Mouse (Mus musculus): Measurements from ENCODE around the gene Pot1a. TPM values are rescaled to one million over a fixed set of nuclear protein-coding genes. Genes with fewer than 3 reads are reported as not detected.

Gene Pot1a
- 10 to 100 TPM; 16.8 to 22.0 (median 19.7) TPM for total RNA-seq (2022)

DNA sequence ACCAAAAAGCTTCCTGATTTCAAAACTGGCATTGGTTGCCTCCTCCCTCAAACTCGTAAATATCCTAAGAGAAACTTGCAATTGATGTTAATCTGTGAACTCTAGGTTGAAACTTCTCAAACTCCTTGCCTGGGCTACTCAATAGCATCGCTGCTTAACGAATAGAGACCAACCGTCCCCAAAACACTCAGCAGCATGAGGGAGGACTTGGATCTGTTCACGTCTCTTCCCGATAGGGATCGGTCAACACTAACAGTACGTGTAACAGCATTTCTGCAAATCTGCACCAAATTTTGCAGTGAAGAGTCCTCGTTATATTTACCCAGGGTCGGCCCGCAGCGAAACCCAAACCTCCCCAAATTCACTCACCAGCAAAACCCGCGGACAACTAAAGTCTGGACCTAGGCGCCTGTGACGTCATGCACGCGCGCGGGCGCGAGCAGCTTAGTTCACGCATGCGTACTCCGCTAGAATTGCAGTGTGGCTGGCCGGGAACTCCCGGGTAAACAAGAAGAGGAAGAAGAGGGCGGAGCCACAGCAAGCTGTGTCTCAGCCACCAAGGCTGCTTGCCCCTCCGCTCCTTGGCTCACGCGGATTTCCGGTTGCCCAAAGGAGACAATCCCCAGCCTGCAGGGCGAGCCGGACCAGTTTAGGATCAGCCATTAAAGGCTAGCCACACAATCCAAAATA lies at the start of gene Pot1a:
Gene Pot1a (minus strand): TSS at position 441 of the 690 bp plus-strand sequence.
- peak; percentile 90 to 95 for DNase-seq (ENCODE audit: low spot score in 2 of 2)

DNA sequence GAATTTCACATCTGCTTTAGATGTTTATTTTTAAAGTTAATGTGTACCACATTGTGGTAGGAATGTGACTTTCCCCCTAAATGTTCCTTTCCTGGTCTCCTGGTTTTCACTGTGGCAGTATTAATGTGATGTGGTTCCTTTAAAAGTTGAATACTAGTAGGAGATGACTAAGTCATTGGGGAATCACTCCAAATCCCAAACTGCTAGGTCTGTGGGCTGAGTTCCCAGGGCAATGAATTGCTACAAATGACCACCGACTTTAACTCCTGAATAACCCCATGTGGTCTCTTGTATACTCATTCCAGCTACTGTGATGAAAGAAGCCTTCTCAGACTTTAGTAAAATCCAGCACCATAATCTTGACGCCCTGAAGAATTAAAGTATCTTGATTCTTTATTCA lies 27.2 kb upstream of the Pot1a start:
- DNase-seq (ENCODE audit: low spot score in 2 of 2) = no peak

DNA sequence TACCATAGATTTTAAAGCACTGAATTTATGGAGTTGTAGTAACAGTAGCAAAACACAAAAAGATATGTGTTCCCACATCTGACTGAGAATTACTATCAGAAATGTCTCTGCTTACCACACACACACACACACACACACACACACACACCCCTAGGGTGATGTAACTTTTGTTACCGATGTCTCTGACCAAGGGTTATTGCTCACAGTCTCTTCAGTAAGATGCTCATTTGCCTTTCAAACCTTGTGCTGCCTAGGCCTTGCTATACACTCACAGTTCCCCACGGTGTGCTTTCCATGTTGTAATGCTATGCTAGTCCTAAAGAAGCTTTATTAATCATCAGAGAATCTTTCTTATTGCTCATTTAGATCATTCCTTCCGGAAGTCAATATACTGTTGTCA lies 3.0 kb downstream of the Pot1a start:
- no peak for DNase-seq (ENCODE audit: low spot score in 2 of 2)

DNA sequence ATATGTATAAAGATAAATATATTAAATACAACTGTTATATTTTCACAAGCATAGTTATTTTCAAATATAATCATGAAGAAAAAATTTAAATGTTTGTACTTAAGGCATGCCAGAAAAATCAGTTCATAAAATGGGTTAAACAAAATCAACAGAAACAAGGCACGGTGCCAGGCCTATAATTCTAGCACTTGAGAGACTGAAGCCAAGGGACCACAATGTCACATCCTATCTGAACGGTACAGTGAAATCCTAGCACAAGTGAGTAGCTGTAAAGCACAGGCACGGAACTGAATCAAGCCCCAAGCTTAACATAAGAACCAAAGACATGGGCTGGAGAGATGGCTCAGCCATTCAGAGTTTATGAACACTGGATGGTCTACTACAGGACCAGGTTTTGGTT lies 6.8 kb downstream of the Pot1a start:
- DNase-seq (ENCODE audit: low spot score in 2 of 2) = no peak

DNA sequence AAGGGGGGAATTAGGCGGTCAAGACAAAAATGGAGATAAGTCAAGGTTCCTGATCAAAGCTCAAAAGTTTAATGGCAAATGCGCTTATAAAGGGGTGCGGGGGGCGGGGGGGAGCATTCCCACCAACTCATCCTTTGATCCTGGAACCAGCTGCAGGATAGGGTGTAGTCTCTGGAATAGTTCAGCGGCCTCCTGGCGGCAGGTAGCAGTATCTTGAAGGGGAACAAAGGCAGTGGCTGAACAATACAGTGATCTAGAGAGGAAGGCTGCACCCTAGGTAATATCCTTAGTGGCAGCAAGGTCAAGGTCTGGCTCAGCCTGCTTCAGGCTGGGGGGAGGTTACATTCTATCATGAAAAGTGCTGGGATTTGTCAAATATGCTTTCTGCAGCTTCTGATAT lies 7.8 kb downstream of the Pot1a start:
- no peak for DNase-seq (ENCODE audit: low spot score in 2 of 2)

DNA sequence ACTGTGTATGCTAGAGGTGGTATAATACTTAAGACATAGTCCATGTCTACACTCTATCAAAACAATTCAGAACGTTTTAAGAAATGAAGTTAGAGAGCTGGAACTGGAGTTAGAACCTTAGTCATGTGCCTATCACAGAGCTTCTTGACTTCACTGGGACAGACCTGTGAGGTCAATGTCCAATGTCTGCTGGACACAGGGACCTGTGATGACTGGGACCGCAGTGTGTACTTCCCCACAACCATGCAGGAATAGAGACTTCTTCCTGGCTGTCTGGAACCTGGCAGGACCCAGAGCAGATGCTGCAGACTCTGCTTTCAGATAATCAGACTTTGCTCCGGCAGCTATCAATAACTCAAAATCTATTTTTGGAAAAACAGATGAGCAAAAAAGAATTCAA lies 40.8 kb downstream of the Pot1a start:
- DNase-seq (ENCODE audit: low spot score in 2 of 2) = no peak

DNA sequence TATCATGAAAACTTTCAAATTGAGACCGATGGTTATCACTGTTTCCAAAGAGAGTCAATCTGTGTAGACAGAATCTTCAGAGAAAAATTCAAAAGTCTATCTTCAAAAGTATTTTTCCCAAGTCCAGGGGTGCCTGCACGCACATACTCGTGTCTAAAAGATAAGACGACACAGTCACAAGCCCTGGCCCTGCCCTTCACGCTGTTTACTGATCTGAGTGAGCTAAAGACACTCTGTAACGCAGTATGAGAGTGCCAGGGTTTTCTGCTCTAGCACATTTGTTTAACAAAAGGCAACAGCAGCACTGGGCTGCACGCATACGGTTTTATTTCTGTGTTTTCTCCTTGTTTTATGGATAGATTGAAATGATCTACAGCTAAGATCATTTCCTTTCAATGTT lies 41.5 kb downstream of the Pot1a start:
- no peak for DNase-seq (ENCODE audit: low spot score in 2 of 2)

DNA sequence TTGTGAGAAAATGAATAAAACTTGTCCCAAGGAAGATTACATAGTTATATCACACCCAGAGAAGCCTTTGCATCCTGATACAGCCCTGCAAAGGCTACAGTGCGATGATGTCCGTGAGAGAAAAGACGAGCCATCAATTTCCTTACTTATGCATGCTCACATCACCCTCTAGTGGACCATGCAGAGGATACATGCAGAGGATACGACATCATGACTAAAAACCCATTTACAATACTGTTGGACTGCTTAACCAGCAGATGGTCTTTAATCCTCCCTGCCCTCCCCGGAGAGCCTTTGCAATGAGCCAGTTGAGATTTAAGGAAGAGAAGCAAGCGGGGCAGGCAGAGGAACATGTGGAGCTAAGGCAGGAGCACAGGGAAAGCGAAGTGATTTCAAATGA lies 42.0 kb downstream of the Pot1a start:
- peak in 1 of 2 experiments; percentile 11 for DNase-seq (ENCODE audit: low spot score in 2 of 2)

DNA sequence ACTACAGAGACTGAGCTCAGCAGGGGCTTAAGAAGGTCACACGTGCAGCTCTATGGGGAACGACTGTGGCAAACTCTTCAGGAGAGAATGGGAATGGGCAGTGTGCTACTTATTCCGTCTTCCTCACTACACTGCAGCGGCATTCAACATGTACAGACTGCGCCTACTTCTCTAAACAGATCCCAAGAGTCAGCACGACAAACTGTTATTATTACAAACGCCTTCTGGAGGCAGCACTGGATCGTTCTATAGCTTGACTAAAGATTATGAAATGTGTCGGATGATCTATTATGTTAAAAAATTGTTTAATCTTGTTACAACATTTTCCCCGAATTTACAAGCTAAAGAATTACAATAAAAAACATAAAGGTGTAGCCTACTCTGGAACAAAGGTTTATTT lies 42.8 kb downstream of the Pot1a start:
- no peak for DNase-seq (ENCODE audit: low spot score in 2 of 2)

DNA sequence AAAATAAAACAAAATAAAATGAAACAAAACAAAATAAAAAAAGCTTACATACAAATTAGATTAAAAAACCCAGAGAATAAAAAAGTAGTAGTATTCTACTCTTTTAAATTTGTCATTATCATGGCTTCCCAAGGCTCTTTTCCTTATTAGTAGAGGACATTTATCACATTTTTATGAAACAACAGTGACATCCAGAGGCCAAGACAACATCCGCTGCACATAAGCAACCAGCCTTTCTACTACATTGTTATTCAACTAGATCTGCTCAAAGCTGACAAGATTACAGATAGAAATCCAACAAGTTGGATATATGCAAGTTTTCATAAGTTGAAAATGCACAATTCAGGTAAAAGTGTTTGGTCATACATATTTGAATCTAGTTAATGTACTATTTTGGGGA lies 56.4 kb downstream of the Pot1a start:
- DNase-seq (ENCODE audit: low spot score in 2 of 2) = no peak

DNA sequence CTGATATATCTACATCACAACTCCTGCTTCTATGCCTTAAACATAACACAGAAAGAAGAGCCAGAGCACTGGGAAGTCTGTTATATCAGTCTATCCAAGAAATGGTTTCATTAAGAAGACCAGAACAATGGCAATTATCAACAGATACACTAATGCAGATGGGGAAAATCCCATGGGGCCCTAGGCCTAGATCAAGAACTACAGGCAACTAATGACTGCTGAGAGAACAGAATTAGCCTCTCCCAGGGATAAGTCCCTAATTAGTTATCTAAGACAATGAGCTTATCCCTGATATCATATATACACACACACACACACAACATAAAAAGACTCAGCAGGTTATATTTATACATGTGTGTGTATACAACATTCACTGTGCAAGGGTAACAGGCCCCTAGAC lies 72.5 kb downstream of the Pot1a start:
- no peak for DNase-seq (ENCODE audit: low spot score in 2 of 2)

DNA sequence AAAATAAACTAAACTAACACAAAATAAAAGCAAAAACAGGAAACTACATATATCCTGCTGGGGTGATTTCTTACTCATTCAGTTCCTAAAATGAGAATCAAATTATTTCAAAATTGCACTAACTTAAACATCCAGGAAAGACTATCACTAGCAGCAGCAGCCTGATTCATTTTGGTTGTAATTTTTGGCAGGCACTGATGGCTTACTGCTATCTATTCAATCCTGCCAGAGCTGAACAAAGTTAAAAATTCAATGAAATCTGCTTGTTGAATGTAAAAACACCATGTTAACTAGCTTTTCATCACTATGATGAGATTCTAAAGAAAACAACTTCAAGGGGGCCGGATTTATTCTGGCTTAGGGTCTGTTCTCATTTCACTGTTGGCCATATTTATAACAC lies 82.5 kb downstream of the Pot1a start:
- no peak for DNase-seq (ENCODE audit: low spot score in 2 of 2)

DNA sequence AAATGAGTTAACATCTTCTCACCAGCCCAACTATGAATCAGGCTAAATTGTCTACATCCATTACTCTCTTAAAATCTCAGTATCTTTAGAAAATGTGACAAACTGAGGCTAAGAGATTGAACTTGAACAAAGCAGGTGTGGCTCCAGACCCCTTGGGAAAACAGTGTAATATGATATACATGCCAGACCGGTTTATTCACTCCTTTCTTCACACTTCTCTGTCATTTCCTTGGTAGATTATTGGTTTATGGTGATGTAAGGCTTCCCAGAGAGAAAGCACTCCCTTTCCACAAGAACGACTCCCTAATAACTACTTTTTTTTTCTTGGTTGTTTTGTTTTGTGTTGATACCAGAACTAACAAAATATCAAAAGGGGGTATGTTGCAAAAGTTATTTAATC lies 98.4 kb downstream of the Pot1a start:
- no peak for DNase-seq (ENCODE audit: low spot score in 2 of 2)

DNA sequence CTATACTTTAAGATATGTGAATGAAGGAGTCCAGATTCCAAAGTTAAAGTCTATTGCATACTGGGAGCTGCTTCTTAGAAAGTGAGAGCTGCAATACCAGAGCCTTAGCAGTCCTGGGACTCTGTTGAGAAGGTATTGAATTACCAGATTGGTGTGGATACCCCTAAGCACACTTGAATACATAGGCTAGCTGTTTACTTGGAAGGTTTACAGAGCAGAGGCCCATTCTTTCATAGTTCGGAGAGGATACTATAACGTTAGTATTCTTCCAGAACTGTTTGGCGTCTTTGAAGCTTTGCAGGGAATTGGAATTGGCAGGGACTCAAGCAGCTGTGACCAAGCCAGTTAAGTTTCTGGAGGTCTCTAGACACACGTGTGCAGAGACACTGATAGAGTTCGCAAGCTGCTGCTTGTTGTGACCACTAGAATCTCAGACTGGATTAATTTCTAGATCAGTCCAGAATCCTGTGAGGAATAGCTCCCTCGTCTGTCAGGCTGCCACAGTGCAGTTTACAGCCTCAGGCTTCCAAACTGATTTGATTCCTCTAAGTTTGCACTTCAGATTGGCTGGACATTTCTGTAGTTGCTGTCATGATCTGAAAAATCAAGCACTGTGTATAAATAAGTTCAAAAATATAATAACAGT lies 99.7 kb downstream of the Pot1a start:
- DNase-seq (ENCODE audit: low spot score in 2 of 2) = peak; percentile 18 to 47

DNA sequence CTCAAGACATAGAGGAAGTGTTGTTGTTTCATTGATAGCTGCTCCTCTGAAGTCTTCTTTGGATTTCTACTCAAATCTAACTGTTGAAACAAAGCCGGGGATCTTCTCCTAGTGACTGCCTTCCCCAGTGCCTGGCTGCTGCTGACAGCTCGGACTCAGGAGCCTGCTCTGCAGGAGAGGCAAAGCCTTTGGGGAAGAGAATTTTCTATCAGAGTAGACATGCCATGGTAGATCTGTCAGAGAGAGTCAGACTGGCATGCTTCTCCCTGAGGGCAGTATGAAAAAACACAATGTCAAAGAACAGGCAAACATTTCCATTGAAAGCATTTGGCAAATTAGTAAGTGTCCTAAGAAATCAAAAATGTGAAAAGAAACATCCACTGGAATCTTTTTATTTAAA lies 109.1 kb downstream of the Pot1a start:
- no peak for DNase-seq (ENCODE audit: low spot score in 2 of 2)

Other genes starting within 250 kb of the Pot1a start
- gene Gpr37, start 118.5 kb downstream of the Pot1a start, total RNA-seq (2022) = 10 to 100 TPM; 33.8 to 42.5 (median 39.4) TPM